Mouse (Mus musculus) limb, embryonic 14.5 days (tissue): Measurements from ENCODE around the gene Spryd3. TPM values are rescaled to one million over a fixed set of nuclear protein-coding genes. Genes with fewer than 3 reads are reported as not detected.

Experiments
- ATAC-seq: fragments of 200-750 bp; cut with Nextera tagmentation; 2 replicates; pipeline ENCODE4 v1.8.0; 2017; ENCODE audit warnings: low read depth, moderate number of reproducible peaks, moderate TSS enrichment; ENCODE audit not compliant: low FRiP score
- DNase-seq: peaks from one replicate; pipeline ENCODE4 v3.0.0-alpha.2; 2015; ENCODE audit warnings: low spot score
- H3K27ac ChIP-seq: fragments of 300-500 bp; sonication (generic); replicated peaks from 2 replicates; pipeline ENCODE4 v1.5.1; 2014; ENCODE audit warnings: low read depth, mild to moderate bottlenecking, low read length, moderate library complexity, mixed read lengths
- H3K27me3 ChIP-seq: fragments of 300-500 bp; sonication (generic); 2 replicates; pipeline ENCODE4 v1.6.1; 2014; ENCODE audit warnings: low read length, mixed read lengths; ENCODE audit not compliant: control insufficient read depth, insufficient read depth
- H3K36me3 ChIP-seq: fragments of 300-500 bp; sonication (generic); 2 replicates; pipeline ENCODE4 v1.6.1; 2014; ENCODE audit warnings: mild to moderate bottlenecking, low read length, moderate library complexity, mixed read lengths; ENCODE audit not compliant: control insufficient read depth, insufficient read depth
- H3K4me1 ChIP-seq: fragments of 300-500 bp; sonication (generic); 2 replicates; pipeline ENCODE4 v1.6.1; 2014; ENCODE audit warnings: antibody characterized with exemption, low read length, mixed read lengths; ENCODE audit not compliant: control insufficient read depth, insufficient read depth
- H3K4me2 ChIP-seq: fragments of 300-500 bp; sonication (generic); replicated peaks from 2 replicates; pipeline ENCODE4 v1.6.1; 2014; ENCODE audit warnings: low read depth, mild to moderate bottlenecking, low read length, moderate library complexity; ENCODE audit not compliant: severe bottlenecking
- H3K4me3 ChIP-seq: fragments of 300-500 bp; sonication (generic); replicated peaks from 2 replicates; pipeline ENCODE4 v1.5.1; 2014; ENCODE audit warnings: low read length
- H3K9ac ChIP-seq: fragments of 300-500 bp; sonication (generic); 2 replicates; pipeline ENCODE4 v1.6.1; 2014; ENCODE audit warnings: mild to moderate bottlenecking, low read depth, low read length, moderate library complexity; ENCODE audit not compliant: severe bottlenecking
- H3K9me3 ChIP-seq: fragments of 300-500 bp; sonication (generic); 2 replicates; pipeline ENCODE4 v1.6.1; 2016; ENCODE audit warnings: low read length; ENCODE audit not compliant: control insufficient read depth
- POLR2A ChIP-seq: fragments of 200-500 bp; IDR thresholded peaks from 2 replicates; pipeline ENCODE4 v1.8.0; 2012; ENCODE audit warnings: inconsistent platforms, mild to moderate bottlenecking, moderate library complexity, borderline replicate concordance; ENCODE audit not compliant: insufficient read depth, insufficient read length; ENCODE audit errors: extremely low read depth
- WGBS: fragments of 180-500 bp; shearing (Covaris S2); extraction: QIAGEN DNeasy Blood & Tissue Kit; methylation state at CpG from one replicate; pipeline ENCODE4 v1.1.7; 2014; 5-methylcytosine and 5-hydroxymethylcytosine counted together
- polyA plus RNA-seq, 2 experiments: library from polyadenylated mRNA; depleted of rRNA in 1 of 2; stranded (reverse) in 1 of 2; unstranded in 1 of 2; fragments of >200 nt; fragmentation: Nextera tagmentation in 1 of 2; extraction: Ambion mirVana in 1 of 2; gene quantifications; 2 replicates each; pipeline versions ENCODE4 v1.2.1 to v1.2.3; 2012 to 2014

Gene Spryd3
- polyA plus RNA-seq, 2 experiments, result 18.7 to 37.4 TPM

GRCm38 (mm10) chr15:102115731-102116231 lies 20.3 kb downstream of the Spryd3 start:
- Histone ChIP-seq H3K4me3 (no peak overlapping the region), H3K9me3 (no peaks in the 10 kb centered on the region), H3K27ac (no peak overlapping the region), H3K36me3 (peaks cover 96% of the 10 kb centered on the region), H3K9ac (no peak overlapping the region), H3K4me2 (no peak overlapping the region), H3K27me3 (no peaks in the 10 kb centered on the region), H3K4me1 (no peaks in the 10 kb centered on the region)
- DNase-seq (no peak), ATAC-seq (no peak)
- TF ChIP-seq POLR2A, result no peak
- 79% methylated on average over 9 of the region's 9 CpGs for WGBS

GRCm38 (mm10) chr15:102114651-102115260 lies 21.3 kb downstream of the Spryd3 start:
- WGBS, result 85% methylated on average over 7 of the region's 7 CpGs
- no peak for TF ChIP-seq POLR2A
- Histone ChIP-seq H3K4me3 (no peak overlapping the region), H3K27ac (no peak overlapping the region), H3K36me3 (peaks cover 98% of the 10 kb centered on the region), H3K4me1 (no peaks in the 10 kb centered on the region), H3K4me2 (no peak overlapping the region), H3K27me3 (no peaks in the 10 kb centered on the region), H3K9ac (no peak overlapping the region; the same call in 1 of the 2 replicates), H3K9me3 (no peaks in the 10 kb centered on the region)
- DNase-seq (no peak), ATAC-seq (no peak)

DNA sequence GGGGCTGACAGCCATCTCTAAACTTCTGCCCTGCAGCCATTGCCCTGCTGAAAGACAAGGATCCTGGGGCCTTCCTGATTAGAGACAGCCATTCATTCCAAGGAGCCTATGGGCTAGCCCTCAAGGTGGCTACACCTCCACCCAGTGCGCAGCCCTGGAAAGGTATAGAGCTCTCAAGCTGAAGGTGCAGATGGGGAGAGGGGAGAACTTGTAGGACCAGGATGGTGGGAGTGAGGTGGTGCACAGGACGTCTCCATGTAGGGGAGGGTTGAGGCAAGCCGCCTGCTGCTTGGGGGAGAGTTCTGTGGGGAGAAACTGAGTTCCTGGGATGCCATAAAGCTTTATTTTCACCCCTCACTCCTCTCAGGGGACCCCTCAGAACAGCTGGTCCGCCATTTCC lies 22.4 kb downstream of the Spryd3 start:
- peaks cover 98% of the 10 kb centered on the region for H3K36me3 ChIP-seq
- H3K4me2 ChIP-seq, result no peak overlapping the region
- TF ChIP-seq POLR2A, result no peak
- 65% methylated on average over 4 of the region's 4 CpGs for WGBS
- no peak overlapping the region for H3K4me3 ChIP-seq
- H3K9ac ChIP-seq, result no peak overlapping the region
- no peak for DNase-seq
- H3K27ac ChIP-seq, result no peak overlapping the region
- no peaks in the 10 kb centered on the region for H3K27me3 ChIP-seq
- peaks cover 5% of the 10 kb centered on the region; the same call in 1 of the 2 replicates for H3K4me1 ChIP-seq
- ATAC-seq, result no peak
- no peaks in the 10 kb centered on the region for H3K9me3 ChIP-seq

DNA sequence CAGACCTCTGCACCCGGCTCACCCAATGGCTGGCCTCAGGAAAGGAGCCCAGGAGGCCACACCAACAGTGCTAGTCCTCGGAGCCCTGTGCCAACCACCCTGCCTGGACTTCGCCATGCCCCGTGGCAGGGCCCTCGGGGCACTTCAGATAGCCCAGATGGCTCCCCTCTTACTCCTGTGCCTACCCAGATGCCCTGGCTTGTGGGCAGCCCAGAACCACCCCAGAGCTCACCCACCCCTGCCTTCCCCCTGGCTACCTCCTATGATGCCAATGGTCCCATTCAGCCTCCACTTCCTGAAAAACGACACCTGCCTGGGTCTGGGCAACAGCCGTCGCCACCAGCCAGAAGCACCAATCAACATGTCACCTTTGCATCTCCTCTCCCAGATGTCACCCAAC lies 23.2 kb downstream of the Spryd3 start:
- no peaks in the 10 kb centered on the region for H3K9me3 ChIP-seq
- no peak overlapping the region for H3K27ac ChIP-seq
- DNase-seq (no peak), ATAC-seq (no peak)
- H3K27me3 ChIP-seq, result no peaks in the 10 kb centered on the region
- no peak overlapping the region for H3K4me3 ChIP-seq
- TF ChIP-seq POLR2A, result no peak
- 66% methylated on average over 8 of the region's 8 CpGs for WGBS
- no peak overlapping the region for H3K9ac ChIP-seq
- H3K4me2 ChIP-seq, result no peak overlapping the region
- peaks cover 98% of the 10 kb centered on the region for H3K36me3 ChIP-seq
- peaks cover 12% of the 10 kb centered on the region; the same call in 1 of the 2 replicates for H3K4me1 ChIP-seq

DNA sequence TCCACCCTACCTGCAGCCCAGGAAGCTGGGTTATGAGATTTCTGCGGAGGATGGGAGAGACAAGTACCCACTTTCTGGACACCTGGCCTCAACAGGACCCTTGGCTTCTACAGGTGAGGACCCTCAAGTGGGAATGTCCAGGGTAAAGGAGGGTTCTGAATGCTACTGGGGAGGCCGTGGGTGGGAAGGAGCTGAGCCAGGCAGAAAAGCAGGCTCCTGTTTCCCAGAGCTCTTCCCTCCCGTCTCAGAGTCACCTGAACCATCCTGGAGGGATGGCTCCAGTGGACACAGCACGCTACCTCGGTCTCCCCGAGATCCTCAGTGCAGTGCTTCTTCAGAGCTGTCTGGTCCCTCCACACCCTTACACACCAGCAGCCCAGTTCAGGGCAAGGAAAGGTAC lies 23.9 kb downstream of the Spryd3 start:
- H3K4me3 ChIP-seq, result no peak overlapping the region
- no peak overlapping the region for H3K27ac ChIP-seq
- DNase-seq (no peak), ATAC-seq (no peak)
- WGBS, result 85% methylated on average over 6 of the region's 6 CpGs
- H3K36me3 ChIP-seq, result peaks cover 98% of the 10 kb centered on the region
- H3K9ac ChIP-seq, result no peak overlapping the region
- peaks cover 12% of the 10 kb centered on the region; the same call in 1 of the 2 replicates for H3K4me1 ChIP-seq
- H3K27me3 ChIP-seq, result no peaks in the 10 kb centered on the region
- TF ChIP-seq POLR2A, result no peak
- no peaks in the 10 kb centered on the region for H3K9me3 ChIP-seq
- H3K4me2 ChIP-seq, result no peak overlapping the region

GRCm38 (mm10) chr15:102111495-102111829 lies 24.6 kb downstream of the Spryd3 start:
- DNase-seq (no peak), ATAC-seq (no peak)
- no peak overlapping the region for H3K9ac ChIP-seq
- no peak overlapping the region for H3K4me2 ChIP-seq
- H3K36me3 ChIP-seq, result peaks cover 98% of the 10 kb centered on the region
- no peaks in the 10 kb centered on the region for H3K27me3 ChIP-seq
- H3K9me3 ChIP-seq, result no peaks in the 10 kb centered on the region
- TF ChIP-seq POLR2A, result no peak
- WGBS, result 86% methylated on average over 11 of the region's 11 CpGs
- H3K27ac ChIP-seq, result no peak overlapping the region
- H3K4me1 ChIP-seq, result peaks cover 15% of the 10 kb centered on the region; the same call in 1 of the 2 replicates
- H3K4me3 ChIP-seq, result no peak overlapping the region
